Mouse (Mus musculus): Measurements from ENCODE around the gene Vmn1r155.
"Not testable (repeated sequence)": the region's sequence is repeated elsewhere in the genome, so short reads cannot be mapped to it uniquely, and the experiment has no call there.

Gene Vmn1r155

DNA sequence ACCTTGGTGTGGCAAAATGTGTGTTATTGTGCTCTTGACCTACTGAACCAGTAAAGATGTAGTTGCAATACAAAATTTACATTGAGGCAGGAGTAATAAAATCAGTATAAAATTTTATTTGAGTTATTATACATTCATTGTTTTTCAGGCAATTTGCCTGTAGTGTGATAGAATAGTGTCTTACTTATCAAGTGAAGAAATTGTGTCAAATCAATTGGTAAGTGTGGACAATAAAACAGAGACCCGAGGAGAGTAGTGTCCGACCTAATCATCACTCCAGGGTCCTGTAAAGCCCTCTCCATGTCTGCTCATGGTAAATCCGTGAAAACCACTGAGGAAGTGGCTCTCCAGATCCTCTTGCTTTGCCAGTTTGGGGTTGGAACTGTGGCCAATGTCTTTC is at the start of gene Vmn1r155:
Gene Vmn1r155 (plus strand): TSS at position 301 of the 400 bp plus-strand sequence.
- not testable (repeated sequence) for DNase-seq (ENCODE audit: low spot score in 2 of 2)

GRCm38 (mm10) chr7:22692217-22692616 is 34.4 kb downstream of the Vmn1r155 start, which contains the start of gene Gm8693:
Gene Gm8693, minus strand, starts transcription at chr7:22692317.
- not testable (repeated sequence) for DNase-seq (ENCODE audit: low spot score in 2 of 2)
